Mouse (Mus musculus): ENCODE measurements around the gene Rpl27a.

GRCm38 (mm10) chr7:109559536-109559935, 40.6 kb downstream of the Rpl27a start:
- TF ChIP-seq CTCF (IDR thresholded peaks at IDR 0.05; ENCODE audit: low read depth) (no peak), EP300 (IDR thresholded peaks at IDR 0.05; ENCODE audit: low read depth) (no peak)

Data from liver, embryonic 14.5 days (tissue).